Mouse (Mus musculus) G1E (cell line): Measurements from ENCODE around the gene Pdlim4. TPM values are rescaled to one million over a fixed set of nuclear protein-coding genes. Genes with fewer than 3 reads are reported as not detected.

ENCODE experiments used
- ATAC-seq: 2 replicates; pipeline ENCODE4 v1.8.0; 2016; ENCODE audit warnings: mild to moderate bottlenecking; ENCODE audit not compliant: insufficient number of reproducible peaks, poor library complexity, low FRiP score, severe bottlenecking; ENCODE audit errors: extremely low read depth
- DNase-seq: peaks from one replicate; pipeline ENCODE4 v3.0.0; 2012; ENCODE audit warnings: low spot score
- H3K27me3 ChIP-seq: 2 replicates; pipeline ENCODE4 v1.6.1; 2012; ENCODE audit warnings: mild to moderate bottlenecking, low read length, inconsistent platforms; ENCODE audit not compliant: insufficient read depth
- H3K36me3 ChIP-seq: replicated peaks from 2 replicates; pipeline ENCODE3; 2012; ENCODE audit warnings: mild to moderate bottlenecking, inconsistent platforms
- H3K4me1 ChIP-seq: 2 replicates; pipeline ENCODE4 v1.6.1; 2012; ENCODE audit warnings: low read depth, low read length, inconsistent platforms, mixed read lengths; ENCODE audit not compliant: insufficient read depth
- H3K4me3 ChIP-seq: 2 replicates; pipeline ENCODE4 v1.5.1; 2012; ENCODE audit warnings: low read depth, mild to moderate bottlenecking, inconsistent platforms, low read length, moderate library complexity, mixed read lengths
- H3K9me3 ChIP-seq: replicated peaks from 2 replicates; pipeline ENCODE4 v1.6.1; 2012; ENCODE audit warnings: inconsistent platforms
- CTCF ChIP-seq: IDR thresholded peaks from 2 replicates; pipeline ENCODE4 v1.5.1; 2012; ENCODE audit warnings: low read depth, low read length, inconsistent platforms, mixed read lengths
- GATA1 ChIP-seq: IDR thresholded peaks from 2 replicates; pipeline ENCODE4 v1.6.1; 2012; ENCODE audit warnings: borderline replicate concordance, low read length, inconsistent platforms, mixed read lengths
- GATA2 ChIP-seq: IDR thresholded peaks from 2 replicates; pipeline ENCODE4 v1.6.1; 2012; ENCODE audit warnings: low read depth, low read length, inconsistent platforms, borderline replicate concordance
- POLR2AphosphoS5 ChIP-seq: IDR thresholded peaks from 2 replicates; pipeline ENCODE4 v1.6.1; 2012; ENCODE audit warnings: low read depth, low read length, inconsistent platforms; ENCODE audit not compliant: insufficient replicate concordance
- TAL1 ChIP-seq: conservative IDR thresholded peaks from 2 replicates; pipeline ENCODE4 v1.6.1; 2012; ENCODE audit warnings: low read depth, low read length, inconsistent platforms, mixed read lengths
- polyA plus RNA-seq: library from polyadenylated mRNA; stranded (reverse); fragments of >175 nt; gene quantifications from 2 replicates; pipeline ENCODE4 v1.2.3, GENCODE M21; 2012
- total RNA-seq, 2 experiments: library from RNA; stranded (forward) in 1 of 2; stranded (reverse) in 1 of 2; fragments of 200-1000 nt in 1 of 2; fragments of >200 nt in 1 of 2; fragmentation: Nextera tagmentation in 1 of 2; gene quantifications; 2 replicates each; pipeline ENCODE4 v1.2.3; 2014 to 2017

The Pdlim4 gene
- total RNA-seq (2014; fragmentation: Nextera tagmentation): not detected in 2 replicates
- total RNA-seq (2017): 0.27 TPM in 1 of 2 replicates, not detected in the other
- polyA plus RNA-seq: not detected in 2 replicates

GRCm38 (mm10) chr11:54068520-54069371, at the start of gene Pdlim4:
Gene Pdlim4, minus strand, starts transcription at chr11:54069014.
- no peaks in the 10 kb centered on the region for H3K36me3 ChIP-seq
- DNase-seq (no peak), ATAC-seq (no peak)
- TF ChIP-seq TAL1 (no peak), GATA1 (no peak), POLR2AphosphoS5 (no peak), GATA2 (no peak), CTCF (no peak)
- H3K4me1 ChIP-seq: no peaks in the 10 kb centered on the region
- H3K27me3 ChIP-seq: peaks cover 56% of the 10 kb centered on the region
- no peaks in the 10 kb centered on the region for H3K9me3 ChIP-seq
- H3K4me3 ChIP-seq: no peak within 1 kb of the TSS

GRCm38 (mm10) chr11:54117096-54117495, 48.3 kb upstream of the Pdlim4 start:
- TF ChIP-seq POLR2AphosphoS5 (no peak), GATA2 (no peak), CTCF (no peak), TAL1 (no peak), GATA1 (no peak)
- ATAC-seq: no peak
- H3K27me3 ChIP-seq: peaks cover 9% of the 10 kb centered on the region; the same call in 1 of the 2 replicates

GRCm38 (mm10) chr11:54116406-54116805, 47.6 kb upstream of the Pdlim4 start:
- Histone ChIP-seq H3K4me1 (no peaks in the 10 kb centered on the region), H3K4me3 (no peak overlapping the region), H3K9me3 (no peaks in the 10 kb centered on the region), H3K36me3 (no peaks in the 10 kb centered on the region), H3K27me3 (peaks cover 9% of the 10 kb centered on the region; the same call in 1 of the 2 replicates)
- no peak for DNase-seq
- no peak for ATAC-seq
- TF ChIP-seq POLR2AphosphoS5: no peak
- TF ChIP-seq GATA2: no peak

More at GRCm38 (mm10) chr11:54117096-54117495, 48.3 kb upstream of the Pdlim4 start:
- Histone ChIP-seq H3K36me3 (no peaks in the 10 kb centered on the region), H3K4me3 (no peak overlapping the region), H3K4me1 (no peaks in the 10 kb centered on the region), H3K9me3 (no peaks in the 10 kb centered on the region)
- no peak for DNase-seq

- Histone ChIP-seq H3K4me3 (no peak overlapping the region), H3K9me3 (no peaks in the 10 kb centered on the region), H3K27me3 (peaks cover 9% of the 10 kb centered on the region; the same call in 1 of the 2 replicates), H3K4me1 (no peaks in the 10 kb centered on the region), H3K36me3 (no peaks in the 10 kb centered on the region)
- ATAC-seq (no peak), DNase-seq (no peak)
- no peak for TF ChIP-seq TAL1
- TF ChIP-seq CTCF: no peak
- no peak for TF ChIP-seq POLR2AphosphoS5
Observed at GRCm38 (mm10) chr11:54115911-54116310, 47.1 kb upstream of the Pdlim4 start.

GRCm38 (mm10) chr11:54115301-54115700, 46.5 kb upstream of the Pdlim4 start:
- H3K36me3 ChIP-seq: no peaks in the 10 kb centered on the region
- no peaks in the 10 kb centered on the region for H3K9me3 ChIP-seq
- H3K27me3 ChIP-seq: peaks cover 9% of the 10 kb centered on the region; the same call in 1 of the 2 replicates
- no peak for DNase-seq
- TF ChIP-seq GATA1 (no peak), CTCF (no peak), TAL1 (no peak), GATA2 (no peak), POLR2AphosphoS5 (no peak)
- H3K4me3 ChIP-seq: no peak overlapping the region
- no peak for ATAC-seq
- H3K4me1 ChIP-seq: no peaks in the 10 kb centered on the region

GRCm38 (mm10) chr11:54114746-54115145, 45.9 kb upstream of the Pdlim4 start:
- no peaks in the 10 kb centered on the region for H3K9me3 ChIP-seq
- no peak for ATAC-seq
- no peak overlapping the region for H3K4me3 ChIP-seq
- H3K4me1 ChIP-seq: no peaks in the 10 kb centered on the region
- peaks cover 9% of the 10 kb centered on the region; the same call in 1 of the 2 replicates for H3K27me3 ChIP-seq
- no peaks in the 10 kb centered on the region for H3K36me3 ChIP-seq
- TF ChIP-seq POLR2AphosphoS5: no peak
- no peak for TF ChIP-seq CTCF
- TF ChIP-seq GATA2: no peak
- no peak for TF ChIP-seq GATA1
- TF ChIP-seq TAL1: no peak
- no peak for DNase-seq

- Histone ChIP-seq H3K9me3 (no peaks in the 10 kb centered on the region), H3K4me1 (no peaks in the 10 kb centered on the region), H3K27me3 (peaks cover 16% of the 10 kb centered on the region; the same call in 1 of the 2 replicates), H3K4me3 (no peak overlapping the region), H3K36me3 (no peaks in the 10 kb centered on the region)
- ATAC-seq (no peak), DNase-seq (no peak)
- no peak for TF ChIP-seq TAL1
- no peak for TF ChIP-seq GATA1
- no peak for TF ChIP-seq CTCF
- TF ChIP-seq GATA2: no peak
- TF ChIP-seq POLR2AphosphoS5: no peak
Observed at GRCm38 (mm10) chr11:54113352-54113751, 44.5 kb upstream of the Pdlim4 start.
